Mouse (Mus musculus) forebrain, embryonic 13.5 days (tissue): ENCODE results near the gene Serbp1. TPM values are rescaled to one million over a fixed set of nuclear protein-coding genes. Genes with fewer than 3 reads are reported as not detected.

Experiments used
- ATAC-seq: fragments of 200-750 bp; cut with Nextera tagmentation; 2 replicates; pipeline ENCODE4 v1.8.0; 2017
- H3K27ac ChIP-seq: fragments of 300-500 bp; sonication (generic); 2 replicates; pipeline ENCODE4 v1.5.1; 2015; ENCODE audit warnings: inconsistent platforms, mild to moderate bottlenecking, moderate library complexity
- H3K27me3 ChIP-seq: fragments of 300-500 bp; sonication (generic); 2 replicates; pipeline ENCODE4 v1.6.1; 2015; ENCODE audit warnings: mild to moderate bottlenecking, inconsistent platforms
- H3K36me3 ChIP-seq: fragments of 300-500 bp; sonication (generic); 2 replicates; pipeline ENCODE4 v1.6.1; 2015; ENCODE audit warnings: mild to moderate bottlenecking, inconsistent platforms; ENCODE audit not compliant: poor library complexity, severe bottlenecking
- H3K4me1 ChIP-seq: fragments of 300-500 bp; sonication (generic); 2 replicates; pipeline ENCODE4 v1.6.1; 2015; ENCODE audit warnings: inconsistent platforms
- H3K4me2 ChIP-seq: fragments of 300-500 bp; sonication (generic); 2 replicates; pipeline ENCODE4 v1.6.1; 2015; ENCODE audit warnings: inconsistent platforms, mild to moderate bottlenecking, moderate library complexity
- H3K4me3 ChIP-seq: fragments of 300-500 bp; sonication (generic); 2 replicates; pipeline ENCODE4 v1.5.1; 2015; ENCODE audit warnings: mild to moderate bottlenecking, inconsistent platforms
- H3K9ac ChIP-seq: fragments of 300-500 bp; sonication (generic); 2 replicates; pipeline ENCODE4 v1.6.1; 2015; ENCODE audit warnings: mild to moderate bottlenecking, inconsistent platforms
- H3K9me3 ChIP-seq: fragments of 300-500 bp; sonication (generic); replicated peaks from 2 replicates; pipeline ENCODE4 v1.6.1; 2016; ENCODE audit warnings: inconsistent platforms
- WGBS: fragments of 180-500 bp; shearing (Covaris S2); methylation state at CpG from one replicate; pipeline ENCODE4 v1.1.7; 2015; 5-methylcytosine and 5-hydroxymethylcytosine counted together
- polyA plus RNA-seq: library from polyadenylated mRNA; unstranded; fragments of >200 nt; fragmentation: Nextera tagmentation; extraction: Ambion mirVana; gene quantifications from 2 replicates; pipeline ENCODE4 v1.2.1, GENCODE M21; 2015

Serbp1 gene
- polyA plus RNA-seq, 1 experiment from 2014 or later = 351 TPM

DNA sequence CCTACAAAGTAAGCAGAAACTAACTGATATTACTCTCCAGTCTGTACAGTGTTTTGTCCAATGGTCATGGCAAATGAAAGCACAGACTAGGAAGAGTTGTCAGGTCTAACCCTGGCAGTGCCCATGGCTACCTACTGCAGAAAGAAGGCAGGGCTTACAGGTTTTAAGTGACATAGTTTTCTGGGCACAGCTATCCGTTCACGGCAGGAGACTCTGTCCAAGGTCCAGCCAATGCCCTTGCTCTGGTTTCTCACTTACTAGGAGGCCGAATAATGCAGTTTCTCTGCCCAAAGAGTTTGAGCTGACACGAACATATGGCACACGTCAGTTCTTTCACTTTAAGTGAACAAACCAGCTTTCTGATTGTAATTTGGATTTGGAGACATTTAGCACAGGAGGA lies 79.1 kb downstream of the Serbp1 start:
- no peak overlapping the region for H3K9ac ChIP-seq
- 78% methylated on average over 5 of the region's 5 CpGs for WGBS

DNA sequence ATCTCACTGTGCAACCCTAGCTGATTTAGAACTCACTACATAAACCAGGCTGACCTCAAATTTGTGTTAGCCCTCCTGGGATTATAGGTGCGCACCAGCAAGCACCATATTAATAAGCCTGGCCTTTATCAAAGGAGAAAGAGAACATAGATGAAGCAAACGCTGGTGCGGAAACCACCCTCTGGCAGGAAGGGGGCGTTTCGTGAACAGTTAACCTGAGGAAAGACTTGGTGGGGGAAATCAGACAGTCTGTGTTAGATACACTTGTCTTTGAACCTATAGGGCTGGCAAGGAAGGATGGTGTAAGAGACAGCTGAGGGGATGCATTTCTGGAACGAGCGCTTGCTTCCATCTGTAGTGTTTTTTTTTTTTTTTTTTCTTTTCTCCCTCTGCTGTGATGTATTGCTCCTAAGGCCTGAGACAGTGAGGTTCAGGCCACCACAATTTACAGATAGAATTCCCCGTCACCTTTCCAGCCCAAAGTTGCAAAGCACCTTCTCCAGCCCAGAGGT lies 79.9 kb downstream of the Serbp1 start:
- H3K27ac ChIP-seq = no peak overlapping the region

More for the DNA sequence above, 79.1 kb downstream of the Serbp1 start:
- Histone ChIP-seq H3K27me3 (no peaks in the 10 kb centered on the region), H3K36me3 (no peaks in the 10 kb centered on the region), H3K27ac (no peak overlapping the region), H3K4me3 (no peak overlapping the region), H3K9me3 (no peaks in the 10 kb centered on the region), H3K4me2 (no peak overlapping the region), H3K4me1 (no peaks in the 10 kb centered on the region)
- no peak for ATAC-seq

DNA sequence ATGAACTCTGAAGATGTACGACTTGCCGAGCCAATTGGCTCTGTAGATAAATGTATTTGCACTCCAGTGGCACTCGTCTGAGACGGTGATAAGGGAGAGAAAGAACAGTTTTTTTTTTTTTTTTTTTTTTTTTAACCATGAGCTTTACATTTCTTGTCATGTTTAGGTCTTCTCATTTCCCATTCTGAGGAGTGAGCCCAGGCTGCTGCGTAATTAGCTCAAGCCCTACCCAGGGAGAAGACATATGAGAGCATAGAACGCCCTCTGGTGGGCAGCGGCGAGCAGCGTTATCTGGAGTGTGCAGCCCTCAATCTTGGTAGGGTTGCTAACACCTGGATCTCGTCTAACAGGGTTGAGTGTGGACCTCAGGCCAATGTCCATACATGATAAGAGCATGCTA lies 80.5 kb downstream of the Serbp1 start:
- Histone ChIP-seq H3K4me2 (no peak overlapping the region), H3K4me3 (no peak overlapping the region), H3K36me3 (no peaks in the 10 kb centered on the region), H3K4me1 (no peaks in the 10 kb centered on the region), H3K9ac (no peak overlapping the region), H3K9me3 (no peaks in the 10 kb centered on the region), H3K27me3 (no peaks in the 10 kb centered on the region), H3K27ac (no peak overlapping the region)
- 33% methylated on average over 10 of the region's 10 CpGs for WGBS
- peak; percentile 91 for ATAC-seq

More for the DNA sequence above, 79.9 kb downstream of the Serbp1 start:
- Histone ChIP-seq H3K27me3 (no peaks in the 10 kb centered on the region), H3K4me1 (no peaks in the 10 kb centered on the region), H3K4me3 (no peak overlapping the region), H3K36me3 (no peaks in the 10 kb centered on the region), H3K4me2 (no peak overlapping the region), H3K9me3 (no peaks in the 10 kb centered on the region), H3K9ac (no peak overlapping the region)
- 85% methylated on average over 8 of the region's 8 CpGs for WGBS
- ATAC-seq = peak; percentile 37; the same call in 1 of the 2 replicates

DNA sequence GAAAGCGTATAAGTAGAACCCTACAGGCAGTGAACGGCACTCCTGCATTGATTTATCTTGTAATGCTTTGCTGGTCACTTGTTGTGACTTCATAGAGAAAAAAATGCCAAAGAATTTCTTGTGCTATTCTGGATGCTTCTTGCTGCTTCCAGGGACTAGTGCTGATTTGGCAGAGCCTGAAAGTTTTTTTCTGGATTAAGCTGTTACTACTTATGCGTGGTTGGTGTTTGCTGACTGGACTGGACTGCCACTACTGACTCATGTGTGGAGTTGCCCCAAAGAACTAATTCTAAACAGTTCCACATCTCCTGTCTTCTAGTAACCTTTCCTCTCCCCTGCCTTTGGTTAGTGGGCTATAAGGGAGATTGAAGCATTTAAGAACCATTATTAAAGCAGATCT lies 85.8 kb downstream of the Serbp1 start:
- Histone ChIP-seq H3K36me3 (no peaks in the 10 kb centered on the region), H3K4me2 (no peak overlapping the region), H3K4me3 (no peak overlapping the region), H3K9me3 (no peaks in the 10 kb centered on the region), H3K9ac (no peak overlapping the region), H3K4me1 (no peaks in the 10 kb centered on the region), H3K27me3 (no peaks in the 10 kb centered on the region), H3K27ac (no peak overlapping the region)
- WGBS = 89% methylated on average over 3 of the region's 3 CpGs
- no peak for ATAC-seq

DNA sequence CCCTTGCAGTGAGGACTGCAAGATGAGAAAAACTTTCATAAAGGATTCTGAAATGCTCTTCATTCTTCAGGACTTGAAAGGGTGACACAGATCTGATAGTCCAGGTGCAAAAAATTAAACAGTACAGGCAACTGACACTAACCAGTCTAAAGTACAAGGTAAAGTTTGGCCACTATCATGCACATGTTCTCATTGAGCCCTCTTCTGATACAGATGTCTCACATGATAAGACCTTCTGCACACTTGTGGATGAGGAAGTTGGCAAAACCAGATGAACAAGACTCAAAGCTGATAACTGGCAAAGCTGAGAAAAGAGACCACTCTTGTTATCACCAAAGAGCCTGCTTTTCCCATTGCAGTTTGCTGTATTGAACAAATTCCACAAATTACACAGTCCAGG lies 100.0 kb downstream of the Serbp1 start:
- no peaks in the 10 kb centered on the region for H3K4me1 ChIP-seq
- H3K4me2 ChIP-seq = no peak overlapping the region
- H3K36me3 ChIP-seq = no peaks in the 10 kb centered on the region
- H3K4me3 ChIP-seq = no peak overlapping the region
- no peak overlapping the region for H3K9ac ChIP-seq
- H3K9me3 ChIP-seq = no peaks in the 10 kb centered on the region
- ATAC-seq = no peak
- H3K27me3 ChIP-seq = no peaks in the 10 kb centered on the region
- no peak overlapping the region for H3K27ac ChIP-seq

DNA sequence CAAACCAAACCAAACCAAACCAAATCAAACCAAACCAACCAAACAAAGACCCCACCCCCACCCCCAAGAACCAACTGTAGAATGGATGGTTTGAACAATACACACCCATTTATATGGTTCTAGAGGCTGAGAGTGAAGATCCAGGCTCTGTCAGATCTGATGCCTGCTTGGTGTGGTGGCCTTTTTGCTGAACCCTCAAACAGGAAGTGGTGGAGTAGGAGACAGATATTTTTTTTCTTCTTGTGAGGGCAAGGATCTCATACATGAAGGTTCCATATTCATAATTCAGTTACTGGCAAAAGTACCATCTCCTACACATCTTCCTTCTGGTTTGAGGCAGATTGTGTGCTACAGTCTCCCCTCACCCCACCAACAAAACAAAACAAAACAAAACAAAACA lies 101.5 kb downstream of the Serbp1 start:
- no peaks in the 10 kb centered on the region for H3K27me3 ChIP-seq
- no peak for ATAC-seq

More for the DNA sequence above, 101.5 kb downstream of the Serbp1 start:
- Histone ChIP-seq H3K4me2 (no peak overlapping the region), H3K9ac (no peak overlapping the region), H3K4me3 (no peak overlapping the region), H3K36me3 (no peaks in the 10 kb centered on the region), H3K4me1 (no peaks in the 10 kb centered on the region), H3K27ac (no peak overlapping the region), H3K9me3 (no peaks in the 10 kb centered on the region)

Other genes with a start within 250 kb of the Serbp1 start
- gene Gadd45a, start 200.7 kb upstream of the Serbp1 start, polyA plus RNA-seq = 13.9 and 16.9 TPM in 2 replicates
- gene Il12rb2, start 138.0 kb downstream of the Serbp1 start, polyA plus RNA-seq = not detected in 2 replicates